Mouse (Mus musculus): ENCODE data around the gene BC005561. TPM values are rescaled to one million over a fixed set of nuclear protein-coding genes. Genes with fewer than 3 reads are reported as not detected.
"Not testable (repeated sequence)": the region's sequence is repeated elsewhere in the genome, so short reads cannot be mapped to it uniquely, and the experiment has no call there.

BC005561 gene
- total RNA-seq (2021): 10 to 100 TPM in 1 of 2 experiments, 1 to 10 TPM in 1; 8.5 to 11.3 TPM
- long read RNA-seq, experiment 1, full-length matches to known transcripts: 3 of 3 reads
- long read RNA-seq, experiment 1, partial matches to known transcripts: 0 of 3 reads
- long read RNA-seq, experiment 1, other reads (novel, unspliced or antisense): 0 of 3 reads
- long read RNA-seq, experiment 2, full-length matches to known transcripts: 8 of 10 reads
- long read RNA-seq, experiment 2, partial matches to known transcripts: 0 of 10 reads
- long read RNA-seq, experiment 2, other reads (novel, unspliced or antisense): 2 of 10 reads

GRCm38 (mm10) chr5:104508195-104508891, at the start of gene BC005561:
Gene BC005561, plus strand, starts transcription at chr5:104508352.
- DNase-seq (ENCODE audit: low spot score in 2 of 2): peak; percentile 73 to 86

GRCm38 (mm10) chr5:104458832-104459705, 49.1 kb upstream of the BC005561 start, which contains the start of gene Pkd2:
Gene Pkd2, plus strand, starts transcription at chr5:104459450.
- DNase-seq (ENCODE audit: low spot score in 2 of 2): peak; percentile 72 to 82

- peak; percentile 41 to 55 for DNase-seq (ENCODE audit: low spot score in 2 of 2)
These were observed 48.3 kb upstream of the BC005561 start for GRCm38 (mm10) chr5:104459706-104460455.

- DNase-seq (ENCODE audit: low spot score in 2 of 2): peak in 1 of 2 experiments; percentile 13
These were observed 47.7 kb upstream of the BC005561 start for GRCm38 (mm10) chr5:104460456-104460838.

- DNase-seq (ENCODE audit: low spot score in 2 of 2): no peak
These were observed 47.3 kb upstream of the BC005561 start for GRCm38 (mm10) chr5:104460856-104461255.

- no peak for DNase-seq (ENCODE audit: low spot score in 2 of 2)
These were observed 42.9 kb upstream of the BC005561 start for GRCm38 (mm10) chr5:104465279-104465678.

- DNase-seq (ENCODE audit: low spot score in 2 of 2): peak; percentile 61 to 76
These were observed 42.4 kb upstream of the BC005561 start for GRCm38 (mm10) chr5:104465731-104466130.

GRCm38 (mm10) chr5:104466816-104467215, 41.3 kb upstream of the BC005561 start:
- no peak for DNase-seq (ENCODE audit: low spot score in 2 of 2)

- DNase-seq (ENCODE audit: low spot score in 2 of 2): no peak
These were observed 39.6 kb upstream of the BC005561 start for GRCm38 (mm10) chr5:104468586-104468985.

GRCm38 (mm10) chr5:104470981-104471391, 37.2 kb upstream of the BC005561 start:
- DNase-seq (ENCODE audit: low spot score in 2 of 2): no peak

GRCm38 (mm10) chr5:104472371-104472770, 35.8 kb upstream of the BC005561 start:
- no peak for DNase-seq (ENCODE audit: low spot score in 2 of 2)

- DNase-seq (ENCODE audit: low spot score in 2 of 2): no peak
These were observed 27.8 kb upstream of the BC005561 start for GRCm38 (mm10) chr5:104480367-104480766.

GRCm38 (mm10) chr5:104482856-104483255, 25.3 kb upstream of the BC005561 start:
- DNase-seq (ENCODE audit: low spot score in 2 of 2): no peak

- peak in 1 of 2 experiments; percentile 17 for DNase-seq (ENCODE audit: low spot score in 2 of 2)
These were observed 16.6 kb upstream of the BC005561 start for GRCm38 (mm10) chr5:104491561-104491960.

- DNase-seq (ENCODE audit: low spot score in 2 of 2): no peak
These were observed 3.3 kb upstream of the BC005561 start for GRCm38 (mm10) chr5:104504883-104505282.

- DNase-seq (ENCODE audit: low spot score in 2 of 2): no peak
These were observed 340 bp upstream of the BC005561 start for GRCm38 (mm10) chr5:104507829-104508194.

GRCm38 (mm10) chr5:104511211-104511610, 3.1 kb downstream of the BC005561 start:
- no peak for DNase-seq (ENCODE audit: low spot score in 2 of 2)

- no peak for DNase-seq (ENCODE audit: low spot score in 2 of 2)
These were observed 30.5 kb downstream of the BC005561 start for GRCm38 (mm10) chr5:104538612-104539011.

- DNase-seq (ENCODE audit: low spot score in 2 of 2): no peak
These were observed 31.2 kb downstream of the BC005561 start for GRCm38 (mm10) chr5:104539331-104539730.

- DNase-seq (ENCODE audit: low spot score in 2 of 2): not testable (repeated sequence)
These were observed 59.9 kb downstream of the BC005561 start for GRCm38 (mm10) chr5:104568079-104568478.

GRCm38 (mm10) chr5:104570766-104571165, 62.6 kb downstream of the BC005561 start:
- peak in 1 of 2 experiments; percentile 30 for DNase-seq (ENCODE audit: low spot score in 2 of 2)
